Mouse (Mus musculus): ENCODE measurements at regions not wholly inside any gene's neighbourhood (a gene's known extent, or its start where the extent isn't known, plus 50 kb on each side); places are given as distances from the start of the nearest gene placed in this dataset.

- Histone ChIP-seq H3K9me3 (no peaks in the 10 kb centered on the region), H3K27ac (replicated peaks) (no peak overlapping the region), H3K27me3 (no peaks in the 10 kb centered on the region), H3K9ac (replicated peaks) (no peak overlapping the region), H3K4me1 (peaks cover 14% of the 10 kb centered on the region), H3K4me2 (replicated peaks) (no peak overlapping the region), H3K4me3 (no peak overlapping the region), H3K36me3 (no peaks in the 10 kb centered on the region)
- 8% methylated on average over 6 of the region's 6 CpGs for WGBS
- ATAC-seq (replicated peaks) = peak; percentile 87
These were observed 325.4 kb downstream of the 4933405O20Rik start for GRCm38 (mm10) chr7:50924102-50925011.

- no peak overlapping the region for H3K4me3 ChIP-seq
- H3K36me3 ChIP-seq = no peaks in the 10 kb centered on the region
- H3K9me3 ChIP-seq = no peaks in the 10 kb centered on the region
- WGBS = 58% methylated on average over 4 of the region's 4 CpGs
- no peak overlapping the region for H3K9ac ChIP-seq (replicated peaks)
- ATAC-seq (replicated peaks) = no peak
- H3K4me2 ChIP-seq (replicated peaks) = no peak overlapping the region
- peaks cover 14% of the 10 kb centered on the region for H3K4me1 ChIP-seq
- no peak overlapping the region for H3K27ac ChIP-seq (replicated peaks)
- no peaks in the 10 kb centered on the region for H3K27me3 ChIP-seq
These were observed 326.0 kb downstream of the 4933405O20Rik start for GRCm38 (mm10) chr7:50925012-50925398.
